Mouse (Mus musculus): ENCODE measurements around the gene Plekhg4.
A peak's percentile ranks its signal among the peaks of the same experiment; 100 is the strongest.

Gene Plekhg4

DNA sequence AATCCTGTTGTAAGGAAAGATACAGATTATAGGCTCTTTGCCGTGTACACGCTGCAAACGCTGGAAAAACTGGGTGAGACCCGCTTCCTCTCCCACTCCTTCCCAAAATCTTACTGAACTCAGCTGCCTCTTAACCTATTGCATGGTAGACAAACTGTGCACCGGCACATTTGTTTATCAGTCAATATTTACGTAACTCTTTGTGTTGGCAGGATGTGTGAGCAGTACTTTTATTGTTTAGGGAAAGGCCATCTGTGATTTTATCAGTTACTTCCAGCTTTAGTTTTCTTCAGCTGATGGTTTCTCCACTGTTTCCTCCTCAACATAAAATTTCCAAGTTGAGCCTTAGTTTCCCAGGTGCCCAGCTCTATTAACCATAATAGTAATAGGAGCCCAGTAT lies 53.8 kb downstream of the Plekhg4 start:
- Histone ChIP-seq H3K36me3 (ENCODE audit: insufficient read depth, low read length) (no peaks in the 10 kb centered on the region), H3K4me3 (replicated peaks; ENCODE audit: low read length) (no peak overlapping the region), H3K4me1 (replicated peaks; ENCODE audit: low read depth, low read length) (peaks cover 14% of the 10 kb centered on the region), H3K9me3 (ENCODE audit: low read length) (no peaks in the 10 kb centered on the region), H3K27me3 (ENCODE audit: insufficient read depth, low read length) (no peaks in the 10 kb centered on the region)
- TF ChIP-seq CTCF (conservative IDR thresholded peaks at IDR 0.05; ENCODE audit: low read length) (no peak), NANOG (IDR thresholded peaks at IDR 0.05; ENCODE audit: borderline replicate concordance, low read length) (no peak), POU5F1 (IDR thresholded peaks at IDR 0.05; ENCODE audit: borderline replicate concordance, low read length) (no peak)

DNA sequence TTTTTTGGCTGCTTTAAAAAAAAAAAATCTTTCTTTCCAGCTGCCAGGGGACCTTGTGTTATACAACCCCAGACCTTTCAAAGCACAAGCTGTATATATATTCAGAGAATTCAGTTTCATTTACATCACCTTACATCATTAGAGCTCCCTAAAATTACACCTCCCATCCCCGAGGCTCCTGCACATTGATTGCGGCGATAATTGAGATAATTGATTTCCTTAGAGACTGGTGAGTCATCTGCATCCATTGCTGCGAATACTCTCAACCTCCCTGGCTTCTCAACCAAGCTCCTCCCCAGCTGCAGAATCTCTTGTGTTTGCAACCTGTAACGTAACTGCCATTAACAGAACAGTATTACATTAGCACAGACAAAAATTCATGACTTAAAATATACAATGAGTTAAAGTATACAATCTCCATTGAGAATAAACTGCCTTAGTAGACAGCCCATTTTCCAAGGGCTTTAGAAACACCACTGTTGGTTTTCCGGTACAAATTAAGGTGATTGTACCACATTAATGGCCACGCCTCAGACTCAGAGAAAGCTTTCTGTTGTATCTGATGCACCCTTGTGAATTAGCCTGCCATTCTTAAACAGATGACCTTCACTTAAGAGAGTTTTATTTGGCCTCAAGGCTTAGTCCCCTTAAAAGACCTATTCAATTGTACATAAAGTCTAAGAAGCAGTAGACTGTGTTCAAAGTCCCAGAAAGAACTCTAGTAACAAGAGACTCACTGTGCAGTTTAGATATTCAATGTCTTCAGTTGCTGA lies 58.9 kb downstream of the Plekhg4 start:
- Histone ChIP-seq H3K4me1 (replicated peaks; ENCODE audit: low read depth, low read length) (peaks cover 38% of the 10 kb centered on the region), H3K4me3 (replicated peaks; ENCODE audit: low read length) (no peak overlapping the region), H3K9me3 (ENCODE audit: low read length) (no peaks in the 10 kb centered on the region), H3K36me3 (ENCODE audit: insufficient read depth, low read length) (no peaks in the 10 kb centered on the region), H3K27me3 (ENCODE audit: insufficient read depth, low read length) (0 out of 2 replicates have a peak, but pooled peaks cover 4% of the 10 kb centered on the region)
- TF ChIP-seq POU5F1 (IDR thresholded peaks at IDR 0.05; ENCODE audit: borderline replicate concordance, low read length), result no peak
- TF ChIP-seq NANOG (IDR thresholded peaks at IDR 0.05; ENCODE audit: borderline replicate concordance, low read length), result peak; percentile 30; the same call in 1 of the 2 replicates
- TF ChIP-seq CTCF (conservative IDR thresholded peaks at IDR 0.05; ENCODE audit: low read length), result no peak

Measured in E14TG2a.4 (cell line).